Mouse (Mus musculus): ENCODE data around the gene Skint3. TPM values are rescaled to one million over a fixed set of nuclear protein-coding genes. Genes with fewer than 3 reads are reported as not detected.
"Not testable (repeated sequence)": the region's sequence is repeated elsewhere in the genome, so short reads cannot be mapped to it uniquely, and the experiment has no call there.

Gene Skint3
- 2.4 and 2.9 TPM in 2 replicates for polyA plus RNA-seq (2012; ENCODE audit: insufficient read depth, insufficient read length, missing spikeins)

DNA sequence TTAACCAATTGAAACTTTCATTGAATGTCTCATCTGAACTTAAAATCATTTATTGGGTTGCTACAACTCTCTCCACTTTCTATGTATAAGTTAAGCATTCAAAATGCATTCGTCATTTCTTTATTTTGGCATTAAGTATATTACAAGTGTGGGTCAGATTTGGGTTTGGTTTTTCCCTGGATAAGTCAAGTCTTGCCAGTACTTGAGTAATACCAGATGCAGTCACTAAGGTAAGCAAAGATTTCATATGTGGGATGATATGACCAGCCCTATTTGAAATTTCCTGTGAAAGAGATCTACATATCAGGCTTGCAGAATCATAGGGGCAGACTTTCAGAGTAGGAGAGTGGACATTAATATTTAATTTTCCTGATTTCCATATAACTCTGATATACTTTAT lies at the start of gene Skint3:
TSS of gene Skint3 (plus strand) at position 301 of the 400 bp plus-strand sequence.
- TF ChIP-seq CTCF (IDR thresholded peaks at IDR 0.05; ENCODE audit: low read depth, low read length), result no peak
- TF ChIP-seq POLR2A (IDR thresholded peaks at IDR 0.05; ENCODE audit: borderline replicate concordance, low read depth, low read length), result no peak
- Histone ChIP-seq H3K4me3 (ENCODE audit: insufficient read depth, low read length) (no peak within 1 kb of the TSS), H3K4me1 (ENCODE audit: control insufficient read depth, insufficient read depth, low read length) (no peaks in the 10 kb centered on the region), H3K27ac (ENCODE audit: insufficient read depth, low read depth, low read length) (no peak within 1 kb of the TSS)

- H3K4me3 ChIP-seq (ENCODE audit: insufficient read depth, low read length), result no peak overlapping the region
- H3K27ac ChIP-seq (ENCODE audit: insufficient read depth, low read depth, low read length), result no peak overlapping the region
- no peak for TF ChIP-seq POLR2A (IDR thresholded peaks at IDR 0.05; ENCODE audit: borderline replicate concordance, low read depth, low read length)
- TF ChIP-seq CTCF (IDR thresholded peaks at IDR 0.05; ENCODE audit: low read depth, low read length), result no peak
- no peaks in the 10 kb centered on the region for H3K4me1 ChIP-seq (ENCODE audit: control insufficient read depth, insufficient read depth, low read length)
Measured at GRCm38 (mm10) chr4:112243416-112243815, 11.4 kb downstream of the Skint3 start.

DNA sequence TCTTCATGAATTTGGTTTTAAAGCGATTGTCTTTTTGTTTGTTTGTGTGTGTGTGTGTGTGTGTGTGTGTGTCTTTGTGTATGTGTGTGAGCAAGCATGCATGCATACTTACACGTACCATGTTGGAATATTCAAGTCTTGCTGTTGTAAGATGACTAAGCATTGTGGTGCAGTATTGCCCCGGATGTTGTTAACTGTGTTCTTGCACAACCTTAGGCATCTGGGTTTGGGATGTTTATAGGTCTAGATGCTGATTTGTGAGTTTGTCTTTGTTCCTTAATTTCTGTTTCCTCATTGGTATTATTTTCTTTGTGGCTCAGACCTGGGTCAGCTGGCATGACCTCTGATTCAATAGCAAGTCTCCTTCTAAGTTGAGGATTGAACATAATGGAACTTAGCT lies 11.9 kb downstream of the Skint3 start:
- H3K27ac ChIP-seq (ENCODE audit: insufficient read depth, low read depth, low read length), result no peak overlapping the region
- TF ChIP-seq POLR2A (IDR thresholded peaks at IDR 0.05; ENCODE audit: borderline replicate concordance, low read depth, low read length) (no peak), CTCF (IDR thresholded peaks at IDR 0.05; ENCODE audit: low read depth, low read length) (no peak)
- H3K4me3 ChIP-seq (ENCODE audit: insufficient read depth, low read length), result no peak overlapping the region
- no peaks in the 10 kb centered on the region for H3K4me1 ChIP-seq (ENCODE audit: control insufficient read depth, insufficient read depth, low read length)

- Histone ChIP-seq H3K4me1 (ENCODE audit: control insufficient read depth, insufficient read depth, low read length) (no peaks in the 10 kb centered on the region), H3K4me3 (ENCODE audit: insufficient read depth, low read length) (no peak overlapping the region), H3K27ac (ENCODE audit: insufficient read depth, low read depth, low read length) (no peak overlapping the region)
Measured at GRCm38 (mm10) chr4:112256022-112256421, 24.0 kb downstream of the Skint3 start.

DNA sequence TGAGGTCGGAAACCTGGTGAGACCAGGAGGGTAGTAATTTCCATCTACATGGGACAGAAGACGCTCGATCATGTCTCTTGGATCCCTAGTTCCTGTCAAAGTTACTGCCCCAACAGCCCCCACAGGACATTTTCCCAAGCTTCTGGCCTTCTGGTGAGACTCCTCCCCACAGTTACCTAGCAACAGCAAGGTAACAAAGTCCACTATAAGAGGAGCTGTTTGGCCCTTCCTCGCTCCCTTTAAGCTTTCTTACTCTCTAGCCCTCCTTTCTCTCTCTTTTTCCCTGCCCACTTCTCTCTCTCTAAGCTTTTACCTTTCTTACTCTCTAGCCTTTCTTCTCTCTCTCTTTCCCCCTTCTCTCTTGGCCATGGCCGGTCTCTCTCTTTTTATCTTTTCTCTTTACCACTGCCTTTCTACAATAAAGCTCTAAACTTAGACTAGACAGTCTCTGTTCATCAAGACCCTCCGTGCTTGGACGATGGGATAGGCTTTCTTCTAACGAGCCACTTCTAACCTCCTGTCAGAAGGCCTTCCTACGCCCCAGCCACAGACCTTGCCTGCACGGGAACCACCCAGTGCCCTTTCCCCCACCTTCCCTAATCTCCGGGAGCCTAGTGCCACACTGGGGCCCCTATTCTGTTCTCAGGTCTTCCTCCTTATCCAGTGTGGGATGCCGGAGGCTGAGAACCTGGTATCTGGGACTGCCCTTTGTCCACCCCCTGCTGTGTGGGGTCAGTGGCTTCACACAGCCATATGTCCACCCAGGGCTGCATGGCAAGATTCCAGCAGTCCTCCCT lies 55.3 kb downstream of the Skint3 start:
- TF ChIP-seq CTCF (IDR thresholded peaks at IDR 0.05; ENCODE audit: low read depth, low read length), result no peak
- no peak for TF ChIP-seq POLR2A (IDR thresholded peaks at IDR 0.05; ENCODE audit: borderline replicate concordance, low read depth, low read length)
- H3K27ac ChIP-seq (ENCODE audit: insufficient read depth, low read depth, low read length), result no peak overlapping the region
- no peak overlapping the region for H3K4me3 ChIP-seq (ENCODE audit: insufficient read depth, low read length)
- H3K4me1 ChIP-seq (ENCODE audit: control insufficient read depth, insufficient read depth, low read length), result no peaks in the 10 kb centered on the region

More at GRCm38 (mm10) chr4:112256022-112256421, 24.0 kb downstream of the Skint3 start:
- no peak for TF ChIP-seq POLR2A (IDR thresholded peaks at IDR 0.05; ENCODE audit: borderline replicate concordance, low read depth, low read length)
- no peak for TF ChIP-seq CTCF (IDR thresholded peaks at IDR 0.05; ENCODE audit: low read depth, low read length)

DNA sequence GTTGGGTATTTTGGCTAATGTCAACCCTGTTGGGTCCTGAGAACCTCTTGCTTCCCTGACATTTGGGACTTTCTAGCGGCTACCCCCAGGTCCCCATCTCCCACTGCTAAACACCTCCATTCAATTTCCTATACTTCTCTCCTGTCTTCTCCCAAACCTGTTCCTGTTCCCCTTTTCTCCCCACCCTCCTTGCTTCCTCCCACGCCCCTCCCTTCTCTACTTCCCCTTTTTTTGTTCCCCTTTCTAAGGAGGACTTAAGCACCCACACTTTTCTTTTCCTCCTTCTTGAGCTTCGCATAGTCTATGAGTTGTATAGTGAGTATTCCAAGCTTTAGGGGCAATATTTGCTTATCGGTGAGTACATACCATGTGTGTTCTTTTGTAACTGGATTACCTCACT lies 56.4 kb downstream of the Skint3 start:
- TF ChIP-seq POLR2A (IDR thresholded peaks at IDR 0.05; ENCODE audit: borderline replicate concordance, low read depth, low read length), result no peak
- H3K27ac ChIP-seq (ENCODE audit: insufficient read depth, low read depth, low read length), result no peak overlapping the region
- no peak overlapping the region for H3K4me3 ChIP-seq (ENCODE audit: insufficient read depth, low read length)
- no peaks in the 10 kb centered on the region for H3K4me1 ChIP-seq (ENCODE audit: control insufficient read depth, insufficient read depth, low read length)

GRCm38 (mm10) chr4:112302305-112302704 lies 70.3 kb downstream of the Skint3 start:
- no peak overlapping the region for H3K4me3 ChIP-seq (ENCODE audit: insufficient read depth, low read length)
- no peak for TF ChIP-seq CTCF (IDR thresholded peaks at IDR 0.05; ENCODE audit: low read depth, low read length)
- TF ChIP-seq POLR2A (IDR thresholded peaks at IDR 0.05; ENCODE audit: borderline replicate concordance, low read depth, low read length), result no peak
- H3K4me1 ChIP-seq (ENCODE audit: control insufficient read depth, insufficient read depth, low read length), result no peaks in the 10 kb centered on the region
- no peak overlapping the region for H3K27ac ChIP-seq (ENCODE audit: insufficient read depth, low read depth, low read length)

DNA sequence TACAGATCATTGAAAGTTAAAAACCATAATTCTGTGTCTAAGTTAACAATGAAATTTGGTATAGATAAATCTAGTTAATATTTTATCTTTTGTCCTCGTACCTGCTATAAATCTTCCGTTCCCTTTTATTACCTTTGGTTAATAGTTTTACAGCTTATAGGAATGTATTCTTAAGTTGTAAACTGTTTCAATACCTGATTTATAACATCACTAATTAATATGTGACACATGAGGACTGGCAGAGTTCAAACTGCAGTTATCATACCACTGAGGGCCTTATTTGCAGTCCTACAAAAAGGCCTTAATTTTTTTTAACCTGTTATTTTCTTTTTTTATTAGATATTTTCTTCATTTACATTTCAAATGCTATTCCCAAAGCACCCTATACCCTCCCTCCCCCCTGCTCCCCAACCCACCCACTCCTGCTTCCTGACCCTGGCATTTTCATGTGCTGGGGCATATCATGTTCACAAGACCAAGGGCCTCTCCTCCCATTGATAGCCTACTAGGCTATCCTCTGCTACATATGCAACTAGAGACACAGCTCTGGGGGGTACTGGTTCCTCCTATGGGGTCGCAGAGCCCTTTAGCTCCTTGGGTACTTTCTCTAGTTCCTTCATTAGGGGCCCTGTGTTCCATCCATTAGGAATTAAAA lies 70.9 kb downstream of the Skint3 start:
- Histone ChIP-seq H3K27ac (ENCODE audit: insufficient read depth, low read depth, low read length) (no peak overlapping the region), H3K4me3 (ENCODE audit: insufficient read depth, low read length) (no peak overlapping the region), H3K4me1 (ENCODE audit: control insufficient read depth, insufficient read depth, low read length) (no peaks in the 10 kb centered on the region)
- TF ChIP-seq POLR2A (IDR thresholded peaks at IDR 0.05; ENCODE audit: borderline replicate concordance, low read depth, low read length) (no peak), CTCF (IDR thresholded peaks at IDR 0.05; ENCODE audit: low read depth, low read length) (no peak)

DNA sequence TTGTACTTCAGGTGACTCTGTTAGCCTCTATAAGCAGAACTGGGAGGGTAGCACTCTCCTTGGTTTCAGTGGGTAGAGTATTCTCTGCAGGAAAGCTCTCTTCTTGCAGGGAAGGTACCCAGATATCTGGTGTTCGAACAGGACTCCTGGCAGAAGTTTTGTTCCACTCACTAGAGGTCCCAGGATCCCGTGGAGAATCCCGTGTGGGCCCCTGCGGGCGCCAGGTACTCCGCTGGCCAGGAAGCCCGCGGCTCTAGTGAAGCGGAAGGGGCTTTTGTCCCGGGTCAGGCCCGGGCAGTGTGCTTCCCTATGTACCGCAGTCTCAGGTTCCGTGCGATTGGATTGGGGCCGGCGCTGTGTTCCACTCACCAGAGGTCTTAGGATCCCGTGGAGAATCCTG lies 117.1 kb downstream of the Skint3 start:
- not testable (repeated sequence) for H3K4me3 ChIP-seq (ENCODE audit: insufficient read depth, low read length); H3K27ac ChIP-seq (ENCODE audit: insufficient read depth, low read depth, low read length); H3K4me1 ChIP-seq (ENCODE audit: control insufficient read depth, insufficient read depth, low read length)

Other genes starting within 250 kb of the Skint3 start
- 0.61 TPM in 1 of 2 replicates, not detected in the other for gene Skint1, start 226.0 kb upstream of the Skint3 start, polyA plus RNA-seq (2012; ENCODE audit: insufficient read depth, insufficient read length, missing spikeins)
- not detected in 2 replicates for gene Skint4, start 160.2 kb upstream of the Skint3 start, polyA plus RNA-seq (2012; ENCODE audit: insufficient read depth, insufficient read length, missing spikeins)
- not detected in 2 replicates for gene Skint9, start 201.7 kb downstream of the Skint3 start, polyA plus RNA-seq (2012; ENCODE audit: insufficient read depth, insufficient read length, missing spikeins)